Mouse (Mus musculus): ENCODE data around the gene Dram2. TPM values are rescaled to one million over a fixed set of nuclear protein-coding genes. Genes with fewer than 3 reads are reported as not detected.
"Not testable (repeated sequence)": the region's sequence is repeated elsewhere in the genome, so short reads cannot be mapped to it uniquely, and the experiment has no call there.

The Dram2 gene
- polyA plus RNA-seq, 1 experiment from 2014 or later, result 41.5 TPM

DNA sequence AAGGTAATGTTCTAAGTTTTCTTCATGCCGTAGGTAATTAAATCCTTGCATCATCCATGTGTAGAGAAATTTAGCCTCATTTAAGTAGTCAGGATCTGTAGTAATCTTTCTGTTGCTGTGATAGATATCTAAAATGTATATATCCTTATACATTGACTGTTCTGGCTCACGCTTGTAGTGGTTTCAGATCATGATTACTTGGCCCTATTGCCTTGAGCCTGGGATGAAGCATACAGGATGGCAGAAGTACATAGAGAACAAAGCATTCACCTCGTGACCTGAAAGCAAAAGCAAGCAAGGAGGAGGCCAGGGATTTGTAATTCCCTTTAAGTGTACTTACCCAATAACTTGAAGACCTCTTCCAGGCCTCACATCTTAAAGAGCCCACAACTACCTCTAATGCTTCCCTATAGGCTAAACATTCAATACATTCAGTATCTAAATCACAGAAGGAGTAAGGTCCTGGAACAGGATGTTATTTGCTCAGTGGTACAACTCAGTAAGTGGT, 8.2 kb downstream of the Dram2 start:
- H3K4me3 ChIP-seq, result no peak overlapping the region
- H3K9me3 ChIP-seq (replicated peaks), result no peaks in the 10 kb centered on the region
- H3K4me1 ChIP-seq, result no peaks in the 10 kb centered on the region
- H3K27me3 ChIP-seq (ENCODE audit: low read depth, poor library complexity, severe bottlenecking), result no peaks in the 10 kb centered on the region
- 86% methylated on average over 3 of the region's 3 CpGs for WGBS
- DNase-seq (ENCODE audit: low spot score), result no peak
- H3K27ac ChIP-seq (replicated peaks), result no peak overlapping the region
- H3K36me3 ChIP-seq, result peaks cover 44% of the 10 kb centered on the region

DNA sequence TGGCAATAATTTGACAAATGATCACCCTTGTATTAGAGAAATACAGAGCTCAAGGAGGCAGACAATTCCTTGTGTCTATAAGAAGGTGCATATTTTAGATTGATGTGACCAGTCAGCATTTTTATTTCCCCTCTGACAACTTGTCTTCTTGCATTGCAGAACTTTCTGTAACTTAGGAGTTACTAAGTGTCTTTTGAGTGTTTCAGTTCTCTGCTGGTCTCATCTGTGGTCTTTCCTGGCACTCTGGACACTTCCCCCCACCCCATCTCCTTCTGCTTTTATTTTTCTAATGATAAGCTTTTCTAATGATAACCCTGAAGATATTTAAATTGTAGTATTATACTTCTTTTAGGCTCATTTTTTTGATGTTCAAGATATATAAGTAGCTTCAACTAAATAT, 10.7 kb downstream of the Dram2 start:
- no peak for DNase-seq (ENCODE audit: low spot score)
- Histone ChIP-seq H3K36me3 (peaks cover 34% of the 10 kb centered on the region), H3K27ac (replicated peaks) (no peak overlapping the region), H3K4me1 (no peaks in the 10 kb centered on the region), H3K9me3 (replicated peaks) (no peaks in the 10 kb centered on the region), H3K4me3 (no peak overlapping the region), H3K27me3 (ENCODE audit: low read depth, poor library complexity, severe bottlenecking) (no peaks in the 10 kb centered on the region)

DNA sequence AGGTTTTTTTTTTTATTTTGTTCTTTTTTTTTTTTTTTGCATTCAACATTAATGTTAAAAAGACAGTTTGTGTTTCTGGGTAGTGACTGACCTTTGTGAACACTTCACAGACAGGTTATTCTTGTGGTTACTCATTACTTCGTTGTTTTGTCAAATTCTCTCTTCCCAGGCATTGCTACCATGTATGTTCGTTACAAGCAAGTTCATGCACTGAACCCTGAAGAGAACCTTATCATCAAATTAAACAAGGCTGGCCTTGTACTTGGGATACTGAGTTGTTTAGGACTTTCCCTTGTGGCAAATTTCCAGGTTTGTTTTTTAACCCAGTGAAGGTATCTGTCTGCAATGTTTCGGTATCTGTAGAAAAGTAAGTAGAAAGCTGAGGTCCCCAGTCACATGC, 18.3 kb downstream of the Dram2 start:
- Histone ChIP-seq H3K27ac (replicated peaks) (no peak overlapping the region), H3K4me3 (no peak overlapping the region), H3K9me3 (replicated peaks) (no peaks in the 10 kb centered on the region), H3K27me3 (ENCODE audit: low read depth, poor library complexity, severe bottlenecking) (no peaks in the 10 kb centered on the region), H3K36me3 (peaks cover 6% of the 10 kb centered on the region; the same call in 1 of the 2 replicates), H3K4me1 (no peaks in the 10 kb centered on the region)
- DNase-seq (ENCODE audit: low spot score), result no peak
- WGBS, result 91% methylated on average over 3 of the region's 3 CpGs

DNA sequence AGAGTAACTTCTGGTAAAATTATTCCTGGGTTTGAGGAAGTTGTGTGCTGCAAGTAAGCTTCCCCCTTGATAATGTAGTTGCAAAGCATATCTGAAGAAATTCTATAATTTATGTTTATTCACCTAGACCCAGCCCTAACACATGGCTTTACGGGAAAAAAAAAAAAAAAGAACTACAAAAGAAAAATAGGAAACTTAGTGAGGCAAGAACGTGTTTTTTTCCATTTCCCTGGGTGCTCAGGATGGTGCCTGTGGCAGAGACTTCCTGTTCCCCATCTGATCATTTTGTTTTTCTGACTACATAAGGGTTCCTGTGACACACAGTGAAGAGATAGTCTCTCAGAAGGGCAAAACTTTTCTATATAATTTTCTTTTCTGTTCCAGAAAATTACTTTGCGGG, 25.6 kb downstream of the Dram2 start:
- no peaks in the 10 kb centered on the region for H3K4me1 ChIP-seq
- 81% methylated on average over 3 of the region's 3 CpGs for WGBS
- no peak for DNase-seq (ENCODE audit: low spot score)
- H3K27me3 ChIP-seq (ENCODE audit: low read depth, poor library complexity, severe bottlenecking), result no peaks in the 10 kb centered on the region
- H3K27ac ChIP-seq (replicated peaks), result no peak overlapping the region
- H3K36me3 ChIP-seq, result peaks cover 4% of the 10 kb centered on the region; the same call in 1 of the 2 replicates
- no peaks in the 10 kb centered on the region for H3K9me3 ChIP-seq (replicated peaks)
- H3K4me3 ChIP-seq, result no peak overlapping the region

DNA sequence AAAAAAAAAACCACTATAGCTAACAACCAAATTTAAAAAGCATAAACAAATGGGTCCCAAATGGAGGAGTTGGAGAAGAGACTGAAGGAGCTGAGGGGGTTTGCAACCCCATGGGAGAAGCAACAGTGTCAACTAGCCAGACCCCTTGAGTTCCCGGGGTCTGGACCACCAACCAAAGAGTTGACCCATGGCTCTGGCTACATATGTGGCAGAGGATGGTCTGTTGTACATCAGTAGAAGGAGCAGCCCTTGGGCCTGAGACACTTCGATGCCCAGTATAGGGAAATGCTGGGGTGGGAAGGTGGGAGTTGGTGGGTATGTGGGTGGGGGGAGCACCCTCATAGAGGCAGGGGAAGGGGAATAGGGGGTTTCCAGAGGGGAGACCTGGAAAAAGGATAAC, 31.7 kb downstream of the Dram2 start:
- WGBS, result 96% methylated on average over 2 of the region's 2 CpGs
- no peak overlapping the region for H3K4me3 ChIP-seq
- no peak overlapping the region for H3K27ac ChIP-seq (replicated peaks)
- H3K27me3 ChIP-seq (ENCODE audit: low read depth, poor library complexity, severe bottlenecking), result no peaks in the 10 kb centered on the region
- no peaks in the 10 kb centered on the region for H3K4me1 ChIP-seq
- peaks cover 4% of the 10 kb centered on the region; the same call in 1 of the 2 replicates for H3K36me3 ChIP-seq
- H3K9me3 ChIP-seq (replicated peaks), result no peaks in the 10 kb centered on the region
- DNase-seq (ENCODE audit: low spot score), result no peak

DNA sequence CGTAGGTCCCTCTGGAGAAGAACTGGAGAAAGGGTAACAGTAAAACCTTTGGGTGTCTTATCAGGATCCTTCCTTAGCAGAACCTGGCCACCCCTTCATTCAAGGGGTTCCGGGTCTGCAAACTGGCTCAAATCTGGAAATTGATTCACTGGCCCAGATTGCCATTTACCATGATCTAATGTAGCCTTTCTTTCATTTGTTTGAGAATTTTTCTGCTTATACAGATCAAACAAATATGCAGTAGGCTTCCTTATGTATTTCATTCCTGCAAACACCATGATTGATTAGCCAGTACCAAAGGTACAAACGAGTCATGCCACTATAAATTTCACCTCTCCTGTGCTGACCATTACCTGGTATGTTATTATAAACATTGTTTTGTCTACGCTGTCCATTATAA, 46.0 kb downstream of the Dram2 start:
- not testable (repeated sequence) for H3K4me3 ChIP-seq; H3K4me1 ChIP-seq; H3K27ac ChIP-seq (replicated peaks); H3K27me3 ChIP-seq (ENCODE audit: low read depth, poor library complexity, severe bottlenecking); DNase-seq (ENCODE audit: low spot score); H3K9me3 ChIP-seq (replicated peaks); H3K36me3 ChIP-seq
- 81% methylated on average over 4 of the region's 4 CpGs for WGBS

DNA sequence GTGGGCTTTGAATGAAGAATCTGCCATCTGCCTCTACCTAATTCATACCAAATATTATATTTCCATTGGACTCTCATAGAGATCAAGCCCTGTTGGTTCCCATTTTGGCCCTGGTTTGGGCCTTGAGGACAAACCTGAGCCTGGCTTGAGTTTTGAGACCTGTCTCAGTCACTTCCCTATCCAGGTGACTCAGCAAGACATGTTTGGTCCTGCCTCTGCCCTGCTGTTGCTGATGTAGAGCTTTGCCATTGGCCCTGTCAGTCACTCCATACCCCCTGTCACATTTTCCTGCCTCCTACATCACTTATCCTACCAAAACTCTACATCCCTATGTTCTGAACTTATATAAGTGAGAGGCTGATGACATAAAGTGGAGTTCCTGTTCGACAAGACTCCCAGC, 70.5 kb downstream of the Dram2 start:
- 73% methylated on average over 1 of the region's 1 CpGs for WGBS
- H3K27me3 ChIP-seq (ENCODE audit: low read depth, poor library complexity, severe bottlenecking), result no peaks in the 10 kb centered on the region
- no peaks in the 10 kb centered on the region for H3K36me3 ChIP-seq
- no peak for DNase-seq (ENCODE audit: low spot score)
- H3K9me3 ChIP-seq (replicated peaks), result 0 out of 2 replicates have a peak, but pooled peaks cover 11% of the 10 kb centered on the region
- no peak overlapping the region for H3K27ac ChIP-seq (replicated peaks)
- H3K4me3 ChIP-seq, result no peak overlapping the region
- no peaks in the 10 kb centered on the region for H3K4me1 ChIP-seq

Other genes starting within 250 kb of the Dram2 start
- gene Chil6, start 141.6 kb upstream of the Dram2 start, polyA plus RNA-seq (2016; fragmentation: Nextera tagmentation; extraction: Ambion mirVana), result not detected in 2 replicates
- 0.64 and 0.65 TPM in 2 replicates for gene Dennd2d, start 65.4 kb upstream of the Dram2 start, polyA plus RNA-seq (2016; fragmentation: Nextera tagmentation; extraction: Ambion mirVana)
- 40.2 and 43.0 TPM in 2 replicates for gene Cept1, start within 50 bp of the Dram2 start, polyA plus RNA-seq (2016; fragmentation: Nextera tagmentation; extraction: Ambion mirVana)
- gene Lrif1, start 137.2 kb downstream of the Dram2 start, polyA plus RNA-seq (2016; fragmentation: Nextera tagmentation; extraction: Ambion mirVana), result 14.0 and 16.8 TPM in 2 replicates
- gene Cd53, start 242.4 kb downstream of the Dram2 start, polyA plus RNA-seq (2016; fragmentation: Nextera tagmentation; extraction: Ambion mirVana), result 3.5 and 3.8 TPM in 2 replicates

Measured in midbrain, embryonic 10.5 days (tissue).